Mouse (Mus musculus) hematopoietic multipotent progenitor cell, adult 10-12 weeks (in vitro differentiated cells): ENCODE data around the gene Myo5a. TPM values are rescaled to one million over a fixed set of nuclear protein-coding genes. Genes with fewer than 3 reads are reported as not detected.

Experiments
- polyA plus RNA-seq: library from polyadenylated mRNA; stranded (reverse); fragments of >175 nt; gene quantifications from 2 replicates; pipeline ENCODE4 v1.2.3, GENCODE M21; 2012; ENCODE audit warnings: low replicate concordance

The Myo5a gene
- polyA plus RNA-seq = 20.8 and 62.1 TPM in 2 replicates

GRCm38 (mm10) chr9:75070457-75071028, at the start of gene Myo5a:
TSS of gene Myo5a (plus strand) at chr9:75071015.

GRCm38 (mm10) chr9:75037451-75038356, 33.1 kb upstream of the Myo5a start, which contains the start of gene Arpp19:
TSS of gene Arpp19 (plus strand) at chr9:75037614.

GRCm38 (mm10) chr9:75231841-75232746, 161.3 kb downstream of the Myo5a start, which contains the start of gene Myo5c:
TSS of gene Myo5c (plus strand) at chr9:75232020.

Other genes with a start within 250 kb of the Myo5a start
- gene Onecut1, start 209.1 kb upstream of the Myo5a start, polyA plus RNA-seq = not detected in 2 replicates
- gene Fam214a, start 118.1 kb upstream of the Myo5a start, polyA plus RNA-seq = 15.7 and 39.1 TPM in 2 replicates
- 32.6 and 43.8 TPM in 2 replicates for gene Arpp19, start 33.4 kb upstream of the Myo5a start, polyA plus RNA-seq
- gene Myo5c, start 161.0 kb downstream of the Myo5a start, polyA plus RNA-seq = 0.12 TPM in 1 of 2 replicates, not detected in the other
- gene Gnb5, start 235.3 kb downstream of the Myo5a start, polyA plus RNA-seq = 0.30 and 0.45 TPM in 2 replicates